Mouse (Mus musculus): ENCODE measurements at regions not wholly inside any gene's neighbourhood (a gene's known extent, or its start where the extent isn't known, plus 50 kb on each side); places are given as distances from the start of the nearest gene placed in this dataset.
A peak's percentile ranks its signal among the peaks of the same experiment; 100 is the strongest.

GRCm38 (mm10) chr2:9620303-9621244, 260.5 kb upstream of the 4930412O13Rik start:
- TF ChIP-seq CTCF (IDR thresholded peaks at IDR 0.05) (no peak), POLR2A (IDR thresholded peaks at IDR 0.05; ENCODE audit: insufficient read depth, low read depth, low read length) (0 out of 2 replicates have a peak, but pooled peaks have one; percentile 20), EP300 (IDR thresholded peaks at IDR 0.05; ENCODE audit: insufficient read depth, low read depth, low read length) (peak; percentile 92)

All from heart, adult 2 months (tissue).